ENCODE assay signal across 17 mouse cellular contexts in genomic region chr7:113904348-113904895, GRCm38 (mm10).
"Had no signal": no experiment of that assay in that cellular context is flagged by ENCODE, and none has a peak within 500 bp of the region (broad histone marks: within the 10 kb centered on the region; RNA-seq: fewer than 3 reads in every experiment).

No protein-coding gene starts in this region.

- H3K27ac ChIP-seq: kidney, postnatal 0 days; liver, embryonic 15.5 days; macrophage; neural tube, embryonic 12.5 days; stomach, embryonic 15.5 days had no signal

- DNase-seq: kidney, adult 9 months; kidney, postnatal 36 days; left cerebral cortex, postnatal 4 days; lung, embryonic 14.5 days; lung, postnatal 14 days; right cerebral cortex, postnatal 14 days; thymus, adult 2 months; thymus, postnatal 25 days had no signal

- H3K9me3 ChIP-seq: liver, embryonic 15.5 days; megakaryocyte, embryonic 14.5 days; neural tube, embryonic 12.5 days; stomach, embryonic 15.5 days had no signal

- H3K36me3 ChIP-seq: liver, embryonic 15.5 days; neural tube, embryonic 12.5 days; stomach, embryonic 15.5 days had no signal

- H3K27me3 ChIP-seq: liver, embryonic 15.5 days; megakaryocyte, embryonic 14.5 days; neural tube, embryonic 12.5 days; stomach, embryonic 15.5 days had no signal

- H3K4me3 ChIP-seq: liver, embryonic 15.5 days; megakaryocyte, embryonic 14.5 days; neural tube, embryonic 12.5 days; stomach, embryonic 15.5 days had no signal

- H3K4me2 ChIP-seq: liver, embryonic 11.5 days; liver, embryonic 15.5 days; lung, embryonic 14.5 days; neural tube, embryonic 12.5 days; stomach, embryonic 15.5 days had no signal

- ATAC-seq: inflammation-experienced regulatory T-cells, adult 6 months; intestine, postnatal 0 days had no signal

- H3K4me1 ChIP-seq: liver, embryonic 15.5 days; megakaryocyte, embryonic 14.5 days; neural tube, embryonic 12.5 days had no signal

- H3K9ac ChIP-seq: liver, embryonic 15.5 days; lung, embryonic 14.5 days; neural tube, embryonic 12.5 days; stomach, embryonic 15.5 days had no signal
